Mouse (Mus musculus) thymus, postnatal 14 days (tissue): ENCODE data around the gene Arhgap19.

Experiments
- DNase-seq: peaks from one replicate; pipeline ENCODE4 v3.0.0; 2021

Gene Arhgap19

GRCm38 (mm10) chr19:41831101-41831570 lies 29.3 kb upstream of the Arhgap19 start:
- peak; percentile 22 for DNase-seq

GRCm38 (mm10) chr19:41830106-41831031 lies 28.5 kb upstream of the Arhgap19 start:
- DNase-seq = peak; percentile 90

- peak; percentile 91 for DNase-seq
Measured at GRCm38 (mm10) chr19:41829381-41830105, 27.7 kb upstream of the Arhgap19 start, which contains the start of gene Frat1. Gene Frat1 (plus strand): TSS chr19:41829970.

- DNase-seq = no peak
Measured at GRCm38 (mm10) chr19:41828941-41829340, 27.1 kb upstream of the Arhgap19 start.

- no peak for DNase-seq
Measured at GRCm38 (mm10) chr19:41826529-41826928, 24.7 kb upstream of the Arhgap19 start.

GRCm38 (mm10) chr19:41824950-41825349 lies 23.1 kb upstream of the Arhgap19 start:
- DNase-seq = no peak

- no peak for DNase-seq
Measured at GRCm38 (mm10) chr19:41822589-41822988, 20.7 kb upstream of the Arhgap19 start.

GRCm38 (mm10) chr19:41821436-41821835 lies 19.6 kb upstream of the Arhgap19 start:
- no peak for DNase-seq

GRCm38 (mm10) chr19:41818749-41819148 lies 16.9 kb upstream of the Arhgap19 start:
- no peak for DNase-seq

- DNase-seq = no peak
Measured at GRCm38 (mm10) chr19:41817325-41817724, 15.5 kb upstream of the Arhgap19 start.

GRCm38 (mm10) chr19:41816915-41817314 lies 15.1 kb upstream of the Arhgap19 start:
- no peak for DNase-seq

- no peak for DNase-seq
Measured at GRCm38 (mm10) chr19:41816410-41816809, 14.6 kb upstream of the Arhgap19 start.

- DNase-seq = no peak
Measured at GRCm38 (mm10) chr19:41813374-41813773, 11.5 kb upstream of the Arhgap19 start.

GRCm38 (mm10) chr19:41812525-41812924 lies 10.7 kb upstream of the Arhgap19 start:
- no peak for DNase-seq

GRCm38 (mm10) chr19:41810074-41810473 lies 8.2 kb upstream of the Arhgap19 start:
- no peak for DNase-seq

GRCm38 (mm10) chr19:41808104-41808634 lies 6.3 kb upstream of the Arhgap19 start:
- no peak for DNase-seq

- DNase-seq = no peak
Measured at GRCm38 (mm10) chr19:41807497-41807896, 5.7 kb upstream of the Arhgap19 start.

- DNase-seq = no peak
Measured at GRCm38 (mm10) chr19:41805831-41806230, 4.0 kb upstream of the Arhgap19 start.

- DNase-seq = peak; percentile 84
Measured at GRCm38 (mm10) chr19:41803322-41803721, 1.5 kb upstream of the Arhgap19 start.

- DNase-seq = no peak
Measured at GRCm38 (mm10) chr19:41800986-41801741, 683 bp downstream of the Arhgap19 start.

GRCm38 (mm10) chr19:41800451-41800850 lies 1.4 kb downstream of the Arhgap19 start:
- DNase-seq = no peak

GRCm38 (mm10) chr19:41797536-41797935 lies 4.3 kb downstream of the Arhgap19 start:
- no peak for DNase-seq
